Mouse (Mus musculus) gastrocnemius, postnatal 4 days (tissue): ENCODE results near the gene Lyg2. TPM values are rescaled to one million over a fixed set of nuclear protein-coding genes. Genes with fewer than 3 reads are reported as not detected.
A peak's percentile ranks its signal among the peaks of the same experiment; 100 is the strongest.

Experiments used
- DNase-seq, 2 experiments: peaks; one replicate each; pipeline ENCODE4 v3.0.0; 2021 to 2022; ENCODE audit warnings: low spot score in 2 of 2, mixed read lengths in 2 of 2
- long read RNA-seq, 2 experiments: library from polyadenylated mRNA; stranded (forward); transcript quantifications; one replicate each; pipeline ENCODE4 v2.0.0; 2021
- total RNA-seq, 2 experiments: library from RNA; stranded (reverse); gene quantifications; 2 replicates each; pipeline ENCODE4 v1.2.3; 2021

Lyg2 gene
- total RNA-seq, result not detected
- long read RNA-seq, experiment 1, partial matches to known transcripts, result 0 of 4 reads
- long read RNA-seq, experiment 1, other reads (novel, unspliced or antisense), result 2 of 4 reads
- long read RNA-seq, experiment 2, result 0 reads

DNA sequence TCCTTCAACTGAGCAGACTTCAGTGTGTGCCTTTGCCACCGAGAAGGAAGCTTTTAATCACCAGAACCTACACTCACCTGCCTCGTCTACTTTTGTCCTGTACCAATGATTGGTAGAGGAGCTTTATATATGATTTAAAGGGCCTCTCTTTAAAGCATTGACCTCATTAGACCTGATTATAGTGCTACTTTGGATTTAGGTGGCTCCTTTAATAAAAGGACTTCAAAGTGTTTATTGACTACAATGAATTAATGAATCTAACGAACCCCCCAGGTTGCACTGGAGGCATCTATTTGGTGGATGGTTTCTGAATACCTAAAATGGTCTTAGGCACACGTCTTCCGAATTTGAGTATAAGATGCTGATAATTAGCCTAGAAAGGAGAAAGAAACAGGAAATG is at the start of gene Lyg2:
Lyg2 (minus strand) TSS at position 101 of the 400 bp plus-strand sequence.
- no peak for DNase-seq

DNA sequence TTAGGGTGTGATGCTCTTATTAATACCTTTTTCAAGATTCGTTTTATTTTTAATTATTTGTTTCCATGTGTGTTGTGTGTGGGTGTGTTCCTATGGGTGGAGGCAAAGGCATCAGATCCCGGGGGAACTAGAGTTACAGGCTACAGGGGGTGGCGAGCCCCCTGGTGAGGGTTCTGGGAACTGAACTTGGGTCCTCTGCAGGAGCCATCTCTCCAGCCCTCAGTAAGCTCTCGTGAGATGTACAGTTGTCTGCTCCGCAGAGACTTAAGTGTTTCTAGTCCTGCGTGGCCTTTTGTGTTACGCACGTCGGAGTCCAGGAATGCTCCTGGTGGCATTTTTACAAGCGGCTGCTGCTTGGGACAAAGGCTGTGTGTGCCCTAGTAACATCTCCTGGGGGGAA is 49.3 kb upstream of the Lyg2 start:
- DNase-seq, result no peak

DNA sequence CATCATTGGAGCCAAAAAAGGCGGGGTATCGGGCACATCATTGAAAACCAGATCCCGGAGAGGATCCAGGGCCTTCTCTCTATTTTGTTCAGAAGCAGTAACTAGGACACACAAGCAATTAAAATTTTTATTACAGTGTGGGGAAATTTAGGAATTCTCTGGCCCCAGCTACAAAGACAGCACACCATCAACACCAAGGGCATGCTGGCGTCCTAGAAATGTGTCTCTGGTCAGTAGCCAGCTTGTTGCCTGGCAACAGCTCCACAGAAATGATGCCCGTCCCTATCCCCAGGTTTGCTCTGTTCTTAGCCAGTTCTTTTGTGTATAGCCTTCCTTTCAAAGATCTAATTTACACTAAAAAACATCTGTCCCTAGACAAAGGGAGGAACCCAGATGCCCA is 43.2 kb upstream of the Lyg2 start:
- no peak for DNase-seq

DNA sequence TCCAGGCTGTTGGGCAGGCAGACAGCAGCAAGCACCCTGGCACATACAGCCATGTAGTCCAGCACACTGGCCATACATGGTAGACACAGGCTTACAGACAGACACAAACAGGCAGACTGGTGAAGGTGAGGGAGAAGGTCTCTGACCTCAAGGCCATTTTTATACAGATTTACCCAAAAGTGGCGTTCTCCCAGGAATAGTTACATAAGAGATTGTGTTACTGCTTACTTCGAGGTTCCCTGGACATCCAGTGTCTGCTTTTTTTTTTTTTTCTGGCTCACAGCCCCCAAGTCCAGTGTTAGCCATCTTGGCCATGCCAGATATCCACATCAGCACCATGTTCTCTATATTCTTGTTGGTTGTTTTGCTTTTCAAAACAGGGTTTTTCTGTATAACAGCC is 42.2 kb upstream of the Lyg2 start:
- no peak for DNase-seq

DNA sequence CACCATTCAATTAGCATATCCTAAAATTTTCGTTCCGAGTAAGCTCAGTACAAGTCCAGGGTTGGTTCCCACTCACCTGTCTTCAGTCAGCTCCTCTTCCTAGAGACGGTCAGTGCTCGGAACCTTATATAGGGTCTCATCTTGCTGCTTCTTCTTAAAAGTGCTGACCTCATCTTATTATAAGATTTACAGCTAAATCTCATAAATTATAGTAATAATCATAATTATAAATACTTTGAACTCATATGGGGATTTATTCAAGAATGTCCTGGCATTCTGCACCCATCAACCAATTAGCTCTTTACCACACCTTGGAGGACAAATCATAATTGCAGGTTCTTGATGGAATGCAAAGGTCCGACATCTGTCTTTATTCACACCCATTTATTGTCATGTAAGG is 41.4 kb upstream of the Lyg2 start, which contains the start of gene Lyg1:
Lyg1 (minus strand) TSS at position 101 of the 400 bp plus-strand sequence.
- DNase-seq, result no peak

DNA sequence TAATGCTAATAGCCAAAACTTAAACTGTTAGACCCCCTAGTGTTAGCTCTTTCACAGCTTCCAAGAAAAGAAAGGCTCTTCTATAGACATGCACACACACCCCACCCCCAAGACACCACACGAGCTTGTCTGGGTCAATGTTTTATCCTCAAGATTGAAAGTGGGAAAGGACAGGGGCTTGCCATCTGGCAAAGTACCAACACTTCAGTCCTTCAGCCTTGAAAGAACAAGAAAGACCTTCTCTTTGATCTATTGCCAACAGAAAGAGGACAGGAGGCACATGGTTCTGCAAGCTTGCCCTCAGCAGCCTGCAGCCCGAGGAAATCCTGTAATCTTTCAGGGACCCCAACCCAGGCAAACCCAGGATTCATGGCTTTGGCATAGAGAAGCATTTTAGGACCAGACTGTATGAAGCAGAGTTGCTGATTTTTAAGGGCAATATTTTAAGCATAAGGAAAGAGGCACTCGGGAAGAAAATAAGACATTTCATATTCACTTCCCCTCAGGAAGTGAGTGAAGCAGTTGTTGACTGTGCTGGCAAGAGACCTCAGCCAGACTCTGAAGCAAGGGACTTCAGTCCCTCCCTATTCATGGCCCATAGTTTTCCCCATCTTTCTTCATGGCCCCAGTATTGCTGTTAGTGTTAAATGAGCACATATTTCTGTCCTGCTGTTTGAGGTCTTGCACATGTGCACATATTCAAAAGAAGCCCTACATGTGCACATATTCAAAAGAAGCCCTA is 40.6 kb upstream of the Lyg2 start:
- no peak for DNase-seq

DNA sequence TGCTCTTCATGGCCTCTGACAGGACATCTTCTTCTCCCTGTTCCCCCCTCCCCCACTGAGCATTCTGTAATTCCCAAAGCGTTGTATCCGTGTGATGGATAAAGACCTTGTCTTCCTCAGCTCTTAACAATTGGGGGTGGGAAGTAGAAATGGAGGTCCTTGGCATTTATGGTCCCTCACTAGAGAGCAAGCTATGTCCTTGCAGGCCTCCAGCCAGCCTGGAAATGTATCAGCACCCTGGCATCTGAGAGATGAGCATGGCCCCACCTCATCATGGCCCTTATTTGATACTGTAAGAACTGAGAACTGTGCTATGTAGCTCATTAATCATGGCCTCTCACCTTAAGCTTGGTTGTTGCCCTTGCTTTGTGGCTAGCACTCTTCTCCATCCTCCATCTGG is 39.0 kb upstream of the Lyg2 start:
- no peak for DNase-seq

DNA sequence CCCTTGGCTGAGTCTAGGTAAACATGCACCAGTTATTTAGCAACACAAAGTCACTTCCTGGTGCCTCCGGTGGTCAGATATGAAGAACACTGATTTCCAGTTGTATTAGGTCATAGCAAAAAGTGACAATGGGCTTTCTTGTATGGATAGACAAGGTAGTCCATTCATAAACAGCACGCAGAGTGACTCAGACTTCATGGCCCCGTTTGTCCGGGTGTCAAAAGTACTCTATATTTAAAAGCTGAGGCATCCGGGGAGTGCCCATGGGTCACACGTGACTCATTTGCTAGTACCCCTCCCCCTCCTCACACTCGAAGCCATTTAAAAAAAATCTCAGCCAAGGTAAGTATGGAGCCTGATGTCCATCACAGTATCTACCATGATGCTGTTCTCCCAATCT is 38.5 kb upstream of the Lyg2 start:
- DNase-seq, result no peak

DNA sequence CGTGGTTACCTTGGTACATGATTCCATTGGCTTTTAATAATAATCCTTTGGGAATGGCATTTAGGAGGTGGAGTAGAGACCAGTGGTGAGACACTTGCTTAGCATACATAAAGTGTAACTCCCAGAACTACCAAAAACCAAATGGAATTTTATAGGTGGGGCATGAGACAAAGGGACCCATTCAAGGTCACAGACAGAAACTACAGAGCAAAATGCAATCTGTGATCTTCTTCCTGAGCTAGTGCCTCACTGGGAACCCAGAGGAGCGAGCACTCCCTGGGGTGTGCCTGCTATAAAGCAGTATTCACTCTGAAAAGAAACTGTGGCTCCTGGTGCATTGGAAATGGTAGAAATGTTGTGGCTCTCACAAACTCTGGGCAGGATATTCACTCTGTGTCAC is 32.6 kb upstream of the Lyg2 start:
- no peak for DNase-seq

DNA sequence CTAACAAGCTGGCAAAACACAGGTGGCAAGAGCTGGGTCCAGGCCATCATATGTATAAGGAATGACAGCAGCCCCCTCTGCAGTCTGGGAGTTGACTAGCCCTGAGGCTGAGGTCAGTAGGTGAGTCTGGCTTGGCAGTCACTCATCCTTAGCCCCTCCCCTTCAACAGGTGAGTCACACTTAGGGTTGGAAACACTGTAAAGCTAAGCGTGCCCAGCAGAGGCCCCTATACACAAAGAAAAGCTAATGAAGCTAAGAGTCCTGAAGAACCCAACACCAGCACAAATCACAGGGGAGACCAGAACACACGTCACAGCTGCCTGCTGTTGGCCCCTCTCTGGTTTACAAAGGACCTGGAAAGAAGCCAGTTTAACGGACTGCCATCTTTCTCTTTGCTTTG is 15.5 kb upstream of the Lyg2 start:
- no peak for DNase-seq

DNA sequence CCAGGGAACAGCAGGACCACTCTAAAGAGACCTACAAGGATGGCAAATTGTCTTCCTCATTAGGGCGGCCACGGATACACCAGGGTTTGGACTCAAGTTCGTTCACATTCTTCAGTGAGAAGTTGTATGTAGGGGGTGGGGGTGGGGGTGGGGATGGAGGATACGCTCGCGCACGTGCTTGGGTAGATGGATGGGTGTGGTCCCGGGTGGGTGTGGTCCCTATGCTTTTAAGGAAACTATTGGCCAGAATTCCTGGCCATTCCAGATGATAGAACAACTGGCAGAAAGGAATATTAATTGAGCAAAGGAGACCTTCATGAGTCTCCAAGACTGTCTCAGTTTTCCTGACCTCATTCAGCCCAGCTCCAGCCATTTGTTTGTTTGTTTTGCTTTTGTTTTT is 9.7 kb upstream of the Lyg2 start:
- no peak for DNase-seq

DNA sequence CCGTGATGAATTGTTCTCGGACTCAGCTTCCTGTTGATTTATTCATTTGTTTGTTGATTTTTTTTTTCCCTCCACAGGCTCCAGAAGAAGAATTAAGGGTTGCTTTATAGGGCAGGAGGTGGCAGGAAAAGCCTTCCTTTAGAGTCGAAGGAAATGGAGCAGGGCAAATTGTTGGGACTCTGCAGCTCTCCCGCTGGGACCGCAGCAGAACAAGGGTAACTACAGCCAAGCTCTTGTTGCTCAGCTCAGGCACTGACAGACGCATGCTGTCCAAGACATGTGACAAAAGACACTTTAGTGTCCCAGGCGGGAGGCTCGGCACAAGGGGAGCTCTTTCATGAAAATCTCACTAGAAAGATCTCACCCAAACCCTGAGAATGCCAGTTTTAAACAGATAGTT is 6.2 kb upstream of the Lyg2 start:
- no peak for DNase-seq

DNA sequence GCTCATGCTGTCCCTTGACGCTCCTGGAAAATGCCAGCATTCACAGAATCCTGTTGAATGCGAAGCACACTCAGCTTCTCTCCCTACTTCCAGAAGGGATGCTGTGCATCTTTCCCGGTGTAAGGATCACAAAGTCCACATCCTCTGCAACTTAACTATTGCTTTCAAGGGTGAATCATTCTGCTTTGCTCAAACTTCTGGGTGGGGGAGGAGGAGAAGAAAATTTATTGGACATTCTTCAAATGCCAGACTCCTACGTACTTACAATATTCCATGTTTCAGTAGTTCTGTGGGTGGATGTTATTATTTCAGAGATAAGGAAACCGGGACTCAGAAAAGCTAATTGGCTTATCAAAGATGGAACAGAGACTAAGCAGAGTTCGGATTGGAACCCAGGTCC is 1.8 kb upstream of the Lyg2 start:
- DNase-seq, result no peak

DNA sequence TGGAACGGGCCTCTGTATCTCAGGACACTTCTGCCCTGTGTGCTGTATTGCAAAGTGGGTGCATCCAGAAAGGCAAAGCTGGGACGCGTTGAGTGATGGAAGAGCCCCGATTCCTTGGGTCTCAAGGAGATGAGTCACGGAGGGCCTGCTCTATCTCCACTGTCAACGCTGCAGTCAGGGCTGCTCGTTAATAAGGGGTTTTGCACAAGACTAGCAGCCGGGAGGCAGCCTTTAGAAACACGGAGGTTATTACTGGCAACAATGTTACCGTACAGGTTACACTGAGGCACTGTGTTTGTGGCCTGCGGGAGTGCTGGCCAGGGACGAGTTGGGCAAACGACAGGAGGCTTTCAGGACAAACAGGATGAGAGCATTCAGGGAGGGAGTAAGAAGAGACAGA is 1.4 kb upstream of the Lyg2 start:
- no peak for DNase-seq

DNA sequence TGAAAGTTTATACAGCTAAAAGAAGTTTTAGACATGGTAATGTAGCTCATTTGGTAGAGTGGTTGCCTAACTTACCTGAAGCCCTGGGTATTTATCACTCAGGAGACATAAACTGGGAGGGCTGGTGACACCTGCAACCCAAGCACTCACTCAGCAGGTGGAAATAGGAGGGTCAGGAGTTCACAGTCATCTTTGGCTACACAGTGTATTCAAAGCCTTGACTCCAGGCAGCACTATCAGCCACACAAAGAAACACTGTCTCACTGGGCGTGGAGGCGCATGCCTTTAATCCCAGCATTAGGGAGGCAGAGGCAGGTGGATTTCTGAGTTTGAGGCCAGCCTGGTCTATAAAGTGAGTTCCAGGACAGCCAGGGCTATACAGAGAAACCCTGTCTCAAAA is 3.5 kb downstream of the Lyg2 start:
- no peak for DNase-seq

DNA sequence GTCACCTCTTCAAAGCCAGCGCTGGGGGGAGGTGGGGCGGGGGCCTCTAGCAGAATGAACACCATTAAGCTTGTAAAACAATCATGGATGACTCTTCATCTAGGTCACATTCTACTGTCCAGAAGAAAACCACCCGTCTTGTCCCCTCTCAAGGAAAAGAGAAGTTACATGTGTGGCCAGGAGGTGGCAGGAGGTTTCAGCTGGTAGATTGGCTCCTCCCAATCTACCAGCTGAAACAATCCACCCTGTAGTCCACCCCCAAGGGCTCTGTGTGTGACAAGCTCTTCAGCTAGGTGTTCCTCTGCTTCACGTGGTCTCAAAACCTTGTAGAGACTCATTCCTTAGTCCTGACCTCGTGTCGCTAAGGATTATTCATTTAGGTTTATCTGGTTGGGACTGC is 13.1 kb downstream of the Lyg2 start:
- no peak for DNase-seq

DNA sequence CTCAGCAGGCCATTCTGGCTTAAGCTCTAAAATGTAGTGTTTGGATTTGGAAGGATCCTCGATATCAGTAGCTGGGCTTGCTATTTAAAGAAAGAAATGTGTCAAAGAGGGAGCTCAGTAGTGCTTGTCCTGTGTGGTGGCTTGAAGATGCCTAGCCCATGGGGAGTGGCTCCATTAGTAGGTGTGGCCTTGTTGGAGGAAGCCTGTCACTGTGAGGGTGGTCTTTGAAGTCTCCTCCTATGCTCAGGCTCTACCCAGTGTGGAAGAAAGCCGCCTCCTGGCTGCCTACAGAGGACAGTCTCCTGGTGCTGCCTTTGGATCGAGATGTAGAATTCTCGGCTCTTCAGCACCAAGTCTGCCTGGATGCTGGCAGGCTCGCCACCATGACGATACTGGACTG is 16.0 kb downstream of the Lyg2 start:
- no peak for DNase-seq

DNA sequence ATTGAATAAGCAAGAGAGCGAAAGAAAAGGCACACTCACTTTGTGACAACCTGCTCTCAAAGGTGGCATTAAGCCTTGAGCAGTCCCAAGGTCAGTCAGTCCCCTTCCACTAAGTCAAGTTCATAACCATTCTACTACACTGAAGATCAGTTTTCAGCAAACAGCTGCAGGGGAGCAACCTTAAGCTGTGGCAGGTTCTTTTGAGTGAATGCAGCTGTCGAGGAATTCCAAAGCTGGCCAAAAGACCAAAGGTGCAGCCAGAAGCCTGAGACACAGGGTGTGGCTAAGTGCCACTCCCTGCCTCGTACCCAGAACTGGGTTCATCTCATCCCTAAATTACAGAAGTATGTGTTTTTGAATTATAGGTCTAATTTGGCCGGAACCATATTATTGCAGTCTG is 16.5 kb downstream of the Lyg2 start:
- no peak for DNase-seq

DNA sequence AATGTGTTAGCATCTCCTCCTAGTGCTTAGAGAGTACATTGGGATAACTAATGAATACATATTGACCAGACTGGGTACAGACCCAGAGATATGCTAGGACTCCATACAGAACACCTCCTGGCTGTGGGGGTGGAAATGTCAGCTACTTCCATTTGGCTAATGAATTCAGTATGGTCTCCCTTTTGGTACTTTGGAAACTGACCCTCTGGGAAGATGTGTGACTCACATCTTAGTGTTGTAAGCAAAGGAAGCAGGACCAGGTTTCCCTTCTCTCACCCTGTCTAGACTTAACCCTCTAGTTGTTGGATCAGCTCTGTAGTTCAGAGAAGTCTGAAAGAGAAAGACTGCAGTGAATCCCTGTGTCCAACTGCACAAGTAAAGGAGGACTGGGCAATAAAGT is 21.7 kb downstream of the Lyg2 start:
- DNase-seq, result no peak

DNA sequence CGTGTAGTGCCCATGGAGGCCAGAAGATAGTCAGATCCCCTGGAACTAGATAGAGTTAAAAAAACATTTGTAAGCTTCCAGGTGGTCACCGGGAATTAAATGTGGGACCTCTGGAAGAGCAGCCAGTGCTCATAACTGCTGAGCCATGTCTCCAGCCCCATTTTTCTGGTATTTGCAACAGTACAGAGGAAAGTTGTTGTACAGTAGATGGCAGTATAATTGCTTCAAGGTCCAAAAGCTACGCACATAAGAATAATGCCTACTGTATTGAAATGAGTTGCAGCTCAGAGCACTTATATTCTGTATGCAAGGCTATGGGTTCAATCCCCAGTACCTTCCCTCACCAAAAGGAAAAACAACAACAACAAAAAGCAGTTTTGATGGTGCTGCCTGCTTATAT is 24.9 kb downstream of the Lyg2 start:
- DNase-seq, result no peak

DNA sequence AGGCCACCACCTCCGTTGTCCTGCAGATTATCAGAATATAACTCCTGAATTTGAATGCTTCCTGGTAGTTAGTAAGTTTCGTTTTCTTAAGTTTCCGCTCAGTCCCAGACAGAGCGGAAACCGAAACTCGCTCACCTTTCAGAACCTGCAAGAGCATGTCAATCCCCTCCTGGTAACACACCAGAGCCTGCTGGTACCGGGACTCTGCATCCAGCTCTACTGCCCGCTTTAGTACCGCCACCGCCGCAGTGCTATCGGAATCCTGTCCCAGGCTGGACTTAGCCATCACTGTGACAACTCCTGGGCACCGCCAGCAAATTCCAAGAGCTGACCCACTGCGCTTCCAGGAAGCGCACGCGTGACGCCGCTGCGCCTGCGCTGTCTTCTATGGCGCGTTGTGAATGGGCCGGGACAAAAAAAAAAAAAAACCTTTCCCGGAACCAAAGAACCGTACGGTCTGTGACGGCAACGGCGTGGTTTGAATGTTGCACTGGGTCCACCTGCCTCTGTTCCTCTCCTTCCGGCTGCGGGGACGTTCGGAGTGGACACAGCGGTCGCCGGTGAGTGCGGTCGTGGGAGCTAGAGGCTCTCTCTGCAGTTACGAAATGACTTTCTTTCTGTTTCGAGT is 26.2 kb downstream of the Lyg2 start, which contains the start of the genes Mitd1 and Mrpl30:
Mitd1 (minus strand) TSS at position 387 of the 628 bp plus-strand sequence.
Mrpl30 (plus strand) TSS at position 453 of the 628 bp plus-strand sequence.
- peak; percentile 73 to 88 for DNase-seq

DNA sequence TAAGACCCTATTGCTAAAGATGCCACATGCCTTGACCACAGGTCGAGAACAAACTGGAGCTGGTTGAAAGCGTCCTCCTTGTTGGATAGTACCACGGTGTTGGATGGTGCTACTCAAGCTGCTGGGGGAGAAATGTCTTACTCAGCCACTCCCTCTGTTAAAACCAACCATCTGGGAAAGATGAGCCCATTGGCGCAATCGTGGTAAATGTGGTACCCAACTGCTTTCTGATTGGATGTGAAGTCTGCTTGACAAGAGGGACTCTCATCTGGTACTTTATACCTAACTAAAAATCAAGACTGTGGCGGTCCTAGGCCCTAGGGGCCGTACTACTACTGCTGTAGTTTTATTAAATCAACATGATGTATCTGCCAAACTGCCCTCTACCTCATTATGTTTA is 27.1 kb downstream of the Lyg2 start:
- no peak for DNase-seq

DNA sequence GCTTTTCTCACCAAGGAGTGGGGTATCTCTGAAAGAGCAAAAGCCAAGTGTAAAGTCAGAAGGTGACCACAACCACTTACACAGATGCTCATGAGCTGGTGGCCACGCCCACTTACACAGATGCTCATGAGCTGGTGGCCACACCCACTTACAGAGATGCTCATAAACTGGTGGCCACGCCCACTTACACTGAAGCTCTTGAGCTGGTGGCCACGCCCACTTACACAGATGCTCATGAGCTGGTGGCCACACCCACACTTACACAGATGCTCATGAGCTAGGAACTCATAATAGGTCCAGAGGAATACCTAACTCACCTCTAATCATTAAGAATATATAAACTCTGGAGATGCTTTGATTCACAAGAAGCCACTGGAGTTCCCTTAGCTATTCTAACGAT is 31.8 kb downstream of the Lyg2 start:
- no peak for DNase-seq
